Mouse (Mus musculus): Measurements from ENCODE around the gene Gpr180. TPM values are rescaled to one million over a fixed set of nuclear protein-coding genes. Genes with fewer than 3 reads are reported as not detected.

The Gpr180 gene
- polyA plus RNA-seq, 1 experiment from 2014 or later = 32.3 TPM

- H3K9ac ChIP-seq (ENCODE audit: low read length) = 0 out of 2 replicates have a peak overlapping the region, but pooled peaks have one; percentile 22
- H3K36me3 ChIP-seq (ENCODE audit: control insufficient read depth, insufficient read depth, low read length) = no peaks in the 10 kb centered on the region
- no peaks in the 10 kb centered on the region; the same call in 1 of the 2 replicates for H3K27me3 ChIP-seq (ENCODE audit: control insufficient read depth, insufficient read depth, low read length)
- ATAC-seq (ENCODE audit: low FRiP score) (peak; percentile 54; the same call in 1 of the 2 replicates), DNase-seq (ENCODE audit: low spot score, missing footprints) (peak; percentile 92)
- no peaks in the 10 kb centered on the region for H3K9me3 ChIP-seq (ENCODE audit: control insufficient read depth, low read length)
- 0 out of 2 replicates have a peak overlapping the region, but pooled peaks have one; percentile 27 for H3K27ac ChIP-seq (ENCODE audit: low read depth, low read length)
- peaks cover 13% of the 10 kb centered on the region for H3K4me1 ChIP-seq (ENCODE audit: control insufficient read depth, insufficient read depth, low read length)
- H3K4me3 ChIP-seq (ENCODE audit: low read depth, low read length) = no peak overlapping the region
- WGBS = 16% methylated on average over 10 of the region's 10 CpGs
- peak overlapping the region; percentile 30; the same call in 1 of the 2 replicates for H3K4me2 ChIP-seq
Observed at GRCm38 (mm10) chr14:118193001-118193628, 56.2 kb downstream of the Gpr180 start.

- peak; percentile 91 for DNase-seq (ENCODE audit: low spot score, missing footprints)
- H3K4me1 ChIP-seq (ENCODE audit: control insufficient read depth, insufficient read depth, low read length) = peaks cover 13% of the 10 kb centered on the region
- no peaks in the 10 kb centered on the region; the same call in 1 of the 2 replicates for H3K27me3 ChIP-seq (ENCODE audit: control insufficient read depth, insufficient read depth, low read length)
- H3K9me3 ChIP-seq (ENCODE audit: control insufficient read depth, low read length) = no peaks in the 10 kb centered on the region
- H3K9ac ChIP-seq (ENCODE audit: low read length) = 0 out of 2 replicates have a peak overlapping the region, but pooled peaks have one; percentile 22
- H3K4me3 ChIP-seq (ENCODE audit: low read depth, low read length) = no peak overlapping the region
- no peak overlapping the region for H3K27ac ChIP-seq (ENCODE audit: low read depth, low read length)
- H3K36me3 ChIP-seq (ENCODE audit: control insufficient read depth, insufficient read depth, low read length) = no peaks in the 10 kb centered on the region
- peak overlapping the region; percentile 30; the same call in 1 of the 2 replicates for H3K4me2 ChIP-seq
- ATAC-seq (ENCODE audit: low FRiP score) = peak; percentile 47; the same call in 1 of the 2 replicates
- 15% methylated on average over 10 of the region's 10 CpGs for WGBS
Observed at GRCm38 (mm10) chr14:118193663-118194062, 56.7 kb downstream of the Gpr180 start.

DNA sequence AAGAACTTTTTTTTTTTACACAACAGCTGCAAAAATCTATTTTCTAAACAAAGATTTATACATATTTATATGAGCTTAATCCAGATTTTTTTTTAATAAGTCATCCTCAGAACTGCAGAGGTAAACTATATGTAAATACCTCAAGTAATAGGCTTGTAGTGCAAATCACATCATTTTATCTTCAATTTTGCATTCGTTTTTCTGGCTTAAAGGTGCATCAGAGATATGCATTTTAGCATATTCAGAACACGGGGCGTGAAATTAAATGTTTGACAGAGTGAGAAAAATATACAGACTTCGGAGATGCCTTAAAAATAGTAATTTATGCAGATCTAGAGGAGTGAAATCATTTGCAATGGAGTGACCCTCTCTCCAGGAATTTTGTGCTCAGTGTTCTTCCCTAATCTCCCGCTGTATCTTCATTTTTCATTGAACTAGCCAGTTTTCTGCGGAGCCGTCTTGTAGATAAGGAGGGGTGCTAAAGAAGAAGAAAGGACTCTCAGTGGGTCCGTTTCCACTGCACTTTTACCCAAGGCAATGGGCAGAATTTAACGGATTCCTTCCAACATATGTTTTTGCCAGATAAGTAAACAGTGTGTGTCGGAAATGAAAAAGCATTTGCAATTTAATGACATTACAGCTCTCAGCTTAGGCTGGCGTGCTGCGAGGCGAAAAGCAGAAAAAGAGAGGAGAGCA, 57.4 kb downstream of the Gpr180 start:
- Histone ChIP-seq H3K9me3 (ENCODE audit: control insufficient read depth, low read length) (no peaks in the 10 kb centered on the region), H3K36me3 (ENCODE audit: control insufficient read depth, insufficient read depth, low read length) (no peaks in the 10 kb centered on the region), H3K4me1 (ENCODE audit: control insufficient read depth, insufficient read depth, low read length) (peaks cover 13% of the 10 kb centered on the region), H3K9ac (ENCODE audit: low read length) (0 out of 2 replicates have a peak overlapping the region, but pooled peaks have one; percentile 18), H3K4me3 (ENCODE audit: low read depth, low read length) (no peak overlapping the region), H3K27me3 (ENCODE audit: control insufficient read depth, insufficient read depth, low read length) (no peaks in the 10 kb centered on the region; the same call in 1 of the 2 replicates), H3K4me2 (peak overlapping the region; percentile 35), H3K27ac (ENCODE audit: low read depth, low read length) (no peak overlapping the region)
- DNase-seq (ENCODE audit: low spot score, missing footprints) = peak; percentile 92
- peak; percentile 33; the same call in 1 of the 2 replicates for ATAC-seq (ENCODE audit: low FRiP score)
- WGBS = 40% methylated on average over 13 of the region's 13 CpGs

- Histone ChIP-seq H3K27ac (ENCODE audit: low read depth, low read length) (no peak overlapping the region), H3K27me3 (ENCODE audit: control insufficient read depth, insufficient read depth, low read length) (no peaks in the 10 kb centered on the region; the same call in 1 of the 2 replicates), H3K4me3 (ENCODE audit: low read depth, low read length) (no peak overlapping the region), H3K4me1 (ENCODE audit: control insufficient read depth, insufficient read depth, low read length) (peaks cover 13% of the 10 kb centered on the region), H3K4me2 (no peak overlapping the region), H3K9me3 (ENCODE audit: control insufficient read depth, low read length) (no peaks in the 10 kb centered on the region), H3K9ac (ENCODE audit: low read length) (no peak overlapping the region), H3K36me3 (ENCODE audit: control insufficient read depth, insufficient read depth, low read length) (no peaks in the 10 kb centered on the region)
- no peak for DNase-seq (ENCODE audit: low spot score, missing footprints)
- 74% methylated on average over 12 of the region's 12 CpGs for WGBS
- ATAC-seq (ENCODE audit: low FRiP score) = no peak
Observed at GRCm38 (mm10) chr14:118197063-118197462, 60.1 kb downstream of the Gpr180 start.

DNA sequence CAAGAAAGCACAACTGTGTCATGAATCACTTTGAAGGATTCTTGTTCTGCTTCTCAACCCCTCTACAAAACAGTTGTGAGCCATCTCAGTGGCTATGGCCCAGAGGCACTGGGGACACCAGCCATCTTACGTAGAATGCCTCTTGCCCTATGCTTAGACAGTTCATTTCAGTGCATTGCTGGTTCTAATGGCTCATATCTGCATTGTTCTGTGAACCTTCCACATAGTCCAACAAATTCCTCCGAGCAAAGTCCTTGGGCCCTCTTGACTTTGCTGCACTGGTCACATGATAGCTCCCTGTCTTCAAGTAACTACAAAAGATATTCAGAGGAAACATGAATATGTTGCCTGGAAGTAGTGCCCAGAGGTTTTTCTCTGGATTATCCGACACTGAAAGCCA, 63.8 kb downstream of the Gpr180 start:
- H3K9me3 ChIP-seq (ENCODE audit: control insufficient read depth, low read length) = no peaks in the 10 kb centered on the region; the same call in 1 of the 2 replicates
- DNase-seq (ENCODE audit: low spot score, missing footprints) (no peak), ATAC-seq (ENCODE audit: low FRiP score) (no peak)
- H3K4me3 ChIP-seq (ENCODE audit: low read depth, low read length) = no peak overlapping the region
- no peaks in the 10 kb centered on the region for H3K36me3 ChIP-seq (ENCODE audit: control insufficient read depth, insufficient read depth, low read length)
- no peaks in the 10 kb centered on the region; the same call in 1 of the 2 replicates for H3K27me3 ChIP-seq (ENCODE audit: control insufficient read depth, insufficient read depth, low read length)
- H3K9ac ChIP-seq (ENCODE audit: low read length) = no peak overlapping the region
- no peaks in the 10 kb centered on the region for H3K4me1 ChIP-seq (ENCODE audit: control insufficient read depth, insufficient read depth, low read length)
- 94% methylated on average over 3 of the region's 3 CpGs for WGBS
- H3K27ac ChIP-seq (ENCODE audit: low read depth, low read length) = no peak overlapping the region
- H3K4me2 ChIP-seq = no peak overlapping the region

GRCm38 (mm10) chr14:118202006-118202405, 65.0 kb downstream of the Gpr180 start:
- H3K9ac ChIP-seq (ENCODE audit: low read length) = no peak overlapping the region
- ATAC-seq (ENCODE audit: low FRiP score) = no peak
- DNase-seq (ENCODE audit: low spot score, missing footprints) = no peak
- H3K4me2 ChIP-seq = no peak overlapping the region
- H3K9me3 ChIP-seq (ENCODE audit: control insufficient read depth, low read length) = no peaks in the 10 kb centered on the region; the same call in 1 of the 2 replicates
- H3K27ac ChIP-seq (ENCODE audit: low read depth, low read length) = no peak overlapping the region
- WGBS = 88% methylated on average over 5 of the region's 5 CpGs
- H3K4me1 ChIP-seq (ENCODE audit: control insufficient read depth, insufficient read depth, low read length) = no peaks in the 10 kb centered on the region
- H3K27me3 ChIP-seq (ENCODE audit: control insufficient read depth, insufficient read depth, low read length) = no peaks in the 10 kb centered on the region; the same call in 1 of the 2 replicates
- no peak overlapping the region for H3K4me3 ChIP-seq (ENCODE audit: low read depth, low read length)
- H3K36me3 ChIP-seq (ENCODE audit: control insufficient read depth, insufficient read depth, low read length) = no peaks in the 10 kb centered on the region

- H3K4me2 ChIP-seq = no peak overlapping the region
- no peak for DNase-seq (ENCODE audit: low spot score, missing footprints)
- no peaks in the 10 kb centered on the region; the same call in 1 of the 2 replicates for H3K9me3 ChIP-seq (ENCODE audit: control insufficient read depth, low read length)
- no peak overlapping the region for H3K9ac ChIP-seq (ENCODE audit: low read length)
- H3K27me3 ChIP-seq (ENCODE audit: control insufficient read depth, insufficient read depth, low read length) = no peaks in the 10 kb centered on the region; the same call in 1 of the 2 replicates
- H3K4me1 ChIP-seq (ENCODE audit: control insufficient read depth, insufficient read depth, low read length) = no peaks in the 10 kb centered on the region
- no peak for ATAC-seq (ENCODE audit: low FRiP score)
- H3K36me3 ChIP-seq (ENCODE audit: control insufficient read depth, insufficient read depth, low read length) = no peaks in the 10 kb centered on the region
- H3K4me3 ChIP-seq (ENCODE audit: low read depth, low read length) = no peak overlapping the region
- whole genome bisulfite sequencing = 84% methylated on average over 7 of the region's 7 CpGs
- no peak overlapping the region for H3K27ac ChIP-seq (ENCODE audit: low read depth, low read length)
Observed at GRCm38 (mm10) chr14:118203031-118203430, 66.1 kb downstream of the Gpr180 start.

- no peak overlapping the region for H3K9ac ChIP-seq (ENCODE audit: low read length)
Observed at GRCm38 (mm10) chr14:118207347-118207746, 70.4 kb downstream of the Gpr180 start.

More at GRCm38 (mm10) chr14:118207347-118207746, 70.4 kb downstream of the Gpr180 start:
- 83% methylated on average over 3 of the region's 3 CpGs for WGBS
- Histone ChIP-seq H3K4me1 (ENCODE audit: control insufficient read depth, insufficient read depth, low read length) (no peaks in the 10 kb centered on the region; the same call in 1 of the 2 replicates), H3K27me3 (ENCODE audit: control insufficient read depth, insufficient read depth, low read length) (no peaks in the 10 kb centered on the region; the same call in 1 of the 2 replicates), H3K36me3 (ENCODE audit: control insufficient read depth, insufficient read depth, low read length) (no peaks in the 10 kb centered on the region), H3K4me3 (ENCODE audit: low read depth, low read length) (no peak overlapping the region), H3K27ac (ENCODE audit: low read depth, low read length) (no peak overlapping the region), H3K9me3 (ENCODE audit: control insufficient read depth, low read length) (no peaks in the 10 kb centered on the region; the same call in 1 of the 2 replicates), H3K4me2 (no peak overlapping the region)
- DNase-seq (ENCODE audit: low spot score, missing footprints) = no peak
- no peak for ATAC-seq (ENCODE audit: low FRiP score)

Measured in midbrain, embryonic 11.5 days (tissue).